Mouse (Mus musculus) heart, postnatal 0 days (tissue): ENCODE measurements at regions not wholly inside any gene's neighbourhood (a gene's known extent, or its start where the extent isn't known, plus 50 kb on each side); places are given as distances from the start of the nearest gene placed in this dataset.
A peak's percentile ranks its signal among the peaks of the same experiment; 100 is the strongest.

Experiments used
- ATAC-seq: fragments of 200-750 bp; cut with Nextera tagmentation; 2 replicates; pipeline ENCODE4 v1.8.0; 2017; ENCODE audit warnings: low read depth, moderate number of reproducible peaks, moderate library complexity; ENCODE audit not compliant: insufficient read depth
- DNase-seq: peaks from one replicate; pipeline ENCODE4 v3.0.0-alpha.2; 2016; ENCODE audit warnings: low spot score
- H3K27ac ChIP-seq: fragments of 300-500 bp; sonication (generic); 2 replicates; pipeline ENCODE4 v1.5.1; 2014; ENCODE audit warnings: low read depth, mild to moderate bottlenecking
- H3K27me3 ChIP-seq: fragments of 300-500 bp; sonication (generic); 2 replicates; pipeline ENCODE4 v1.6.1; 2014; ENCODE audit warnings: low read length, mixed read lengths; ENCODE audit not compliant: control insufficient read depth, insufficient read depth
- H3K36me3 ChIP-seq: fragments of 300-500 bp; sonication (generic); replicated peaks from 2 replicates; pipeline ENCODE4 v1.6.1; 2014; ENCODE audit warnings: low read length, mixed read lengths; ENCODE audit not compliant: control insufficient read depth, insufficient read depth
- H3K4me1 ChIP-seq: fragments of 300-500 bp; sonication (generic); 2 replicates; pipeline ENCODE4 v1.6.1; 2014; ENCODE audit warnings: antibody characterized with exemption; ENCODE audit not compliant: control insufficient read depth, insufficient read depth
- H3K4me2 ChIP-seq: fragments of 300-500 bp; sonication (generic); 2 replicates; pipeline ENCODE4 v1.6.1; 2014; ENCODE audit warnings: low read depth, mild to moderate bottlenecking, low read length, moderate library complexity
- H3K4me3 ChIP-seq: fragments of 300-500 bp; sonication (generic); 2 replicates; pipeline ENCODE4 v1.5.1; 2014; ENCODE audit warnings: low read depth, low read length
- H3K9ac ChIP-seq: fragments of 300-500 bp; sonication (generic); replicated peaks from 2 replicates; pipeline ENCODE4 v1.6.1; 2014; ENCODE audit warnings: low read depth, low read length, mixed read lengths
- H3K9me3 ChIP-seq: fragments of 300-500 bp; sonication (generic); replicated peaks from 2 replicates; pipeline ENCODE4 v1.6.1; 2016; ENCODE audit warnings: low read length; ENCODE audit not compliant: control insufficient read depth
- CTCF ChIP-seq: IDR thresholded peaks from 2 replicates; pipeline ENCODE4 v1.5.1; 2016; ENCODE audit warnings: antibody characterized with exemption, control low read depth, low read depth
- EP300 ChIP-seq: IDR thresholded peaks from 2 replicates; pipeline ENCODE4 v1.6.1; 2016; ENCODE audit warnings: antibody characterized with exemption, low read depth
- whole genome bisulfite sequencing: fragments of 180-500 bp; shearing (Covaris S2); extraction: QIAGEN DNeasy Blood & Tissue Kit; methylation state at CpG from one replicate; pipeline ENCODE4 v1.1.7; 2014; 5-methylcytosine and 5-hydroxymethylcytosine counted together

- Histone ChIP-seq H3K36me3 (no peaks in the 10 kb centered on the region), H3K9ac (no peak overlapping the region), H3K4me1 (no peaks in the 10 kb centered on the region), H3K9me3 (no peaks in the 10 kb centered on the region), H3K4me2 (no peak overlapping the region), H3K27me3 (no peaks in the 10 kb centered on the region), H3K4me3 (no peak overlapping the region), H3K27ac (peak overlapping the region; percentile 60)
- WGBS: 53% methylated on average over 14 of the region's 14 CpGs
- ATAC-seq (no peak), DNase-seq (no peak)
- TF ChIP-seq CTCF (no peak), EP300 (0 out of 2 replicates have a peak, but pooled peaks have one; percentile 44)
Measured at GRCm38 (mm10) chr4:150784491-150785451, 68.9 kb upstream of the Errfi1 start.

DNA sequence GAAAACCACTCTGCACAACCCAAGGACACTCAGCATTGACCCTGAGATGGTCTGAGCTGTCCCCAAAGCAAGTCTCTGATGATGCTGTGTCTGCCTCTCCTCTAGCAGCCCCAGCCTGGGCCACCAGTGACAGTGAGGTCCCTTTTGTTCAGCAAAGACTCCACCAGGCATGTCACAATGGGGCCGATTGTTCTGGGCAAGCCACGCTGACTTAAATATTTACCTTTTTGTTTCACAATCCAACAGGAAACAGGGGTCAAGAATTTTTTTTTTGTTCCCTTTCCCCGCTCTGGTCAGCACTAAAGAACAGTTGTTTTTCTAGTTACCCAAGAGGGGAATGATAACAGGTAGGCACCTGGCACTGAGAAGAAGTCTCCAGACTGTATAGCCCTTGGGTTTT, 72.4 kb upstream of the Errfi1 start:
- H3K4me2 ChIP-seq: no peak overlapping the region
- no peaks in the 10 kb centered on the region for H3K27me3 ChIP-seq
- no peak for DNase-seq
- H3K4me3 ChIP-seq: no peak overlapping the region
- WGBS: 68% methylated on average over 3 of the region's 3 CpGs
- no peaks in the 10 kb centered on the region for H3K4me1 ChIP-seq
- TF ChIP-seq CTCF (no peak), EP300 (no peak)
- H3K36me3 ChIP-seq: no peaks in the 10 kb centered on the region
- H3K9me3 ChIP-seq: no peaks in the 10 kb centered on the region
- no peak for ATAC-seq
- H3K9ac ChIP-seq: no peak overlapping the region
- H3K27ac ChIP-seq: no peak overlapping the region

DNA sequence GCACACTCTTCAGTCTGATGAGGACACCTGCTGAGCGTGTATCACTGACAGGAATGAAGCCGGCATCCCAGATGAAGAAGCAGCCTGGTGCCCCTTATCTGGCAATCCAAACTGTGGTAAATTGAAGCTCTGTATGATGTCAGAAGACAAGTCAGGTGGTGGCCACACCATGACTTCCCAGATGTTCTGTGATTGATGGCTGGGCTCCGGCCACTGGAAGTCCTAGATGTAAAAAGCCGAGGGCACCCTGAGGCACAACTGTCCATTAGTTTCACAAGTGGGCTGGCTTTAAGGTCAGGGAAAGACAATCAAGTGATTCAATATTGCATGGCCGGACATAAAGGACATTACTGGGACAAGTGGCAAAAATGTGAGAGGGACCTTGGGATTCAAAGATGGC, 74.4 kb upstream of the Errfi1 start:
- H3K27ac ChIP-seq: no peak overlapping the region
- H3K4me2 ChIP-seq: no peak overlapping the region
- TF ChIP-seq CTCF (no peak), EP300 (no peak)
- no peaks in the 10 kb centered on the region for H3K27me3 ChIP-seq
- H3K9ac ChIP-seq: no peak overlapping the region
- ATAC-seq (no peak), DNase-seq (no peak)
- H3K4me1 ChIP-seq: no peaks in the 10 kb centered on the region
- 0 out of 2 replicates have a peak, but pooled peaks cover 2% of the 10 kb centered on the region for H3K9me3 ChIP-seq
- H3K4me3 ChIP-seq: no peak overlapping the region
- 78% methylated on average over 5 of the region's 5 CpGs for WGBS
- H3K36me3 ChIP-seq: no peaks in the 10 kb centered on the region

GRCm38 (mm10) chr4:150778683-150779082, 75.0 kb upstream of the Errfi1 start:
- no peaks in the 10 kb centered on the region for H3K36me3 ChIP-seq
- TF ChIP-seq CTCF (no peak), EP300 (no peak)
- 0 out of 2 replicates have a peak, but pooled peaks cover 4% of the 10 kb centered on the region for H3K9me3 ChIP-seq
- no peaks in the 10 kb centered on the region for H3K27me3 ChIP-seq
- WGBS: 50% methylated on average over 8 of the region's 8 CpGs
- no peak for DNase-seq
- H3K4me3 ChIP-seq: no peak overlapping the region
- no peak for ATAC-seq
- H3K4me1 ChIP-seq: no peaks in the 10 kb centered on the region
- no peak overlapping the region for H3K9ac ChIP-seq
- H3K4me2 ChIP-seq: no peak overlapping the region
- H3K27ac ChIP-seq: 0 out of 2 replicates have a peak overlapping the region, but pooled peaks have one; percentile 11

GRCm38 (mm10) chr4:150775695-150776521, 77.8 kb upstream of the Errfi1 start:
- no peak for ATAC-seq

More at GRCm38 (mm10) chr4:150775695-150776521, 77.8 kb upstream of the Errfi1 start:
- Histone ChIP-seq H3K9ac (no peak overlapping the region), H3K27ac (peak overlapping the region; percentile 39; the same call in 1 of the 2 replicates), H3K27me3 (no peaks in the 10 kb centered on the region), H3K4me1 (no peaks in the 10 kb centered on the region), H3K4me2 (no peak overlapping the region), H3K36me3 (no peaks in the 10 kb centered on the region), H3K9me3 (0 out of 2 replicates have a peak, but pooled peaks cover 4% of the 10 kb centered on the region), H3K4me3 (no peak overlapping the region)
- 69% methylated on average over 24 of the region's 24 CpGs for WGBS
- TF ChIP-seq EP300: no peak
- no peak for DNase-seq
